Mouse (Mus musculus) heart, embryonic 11.5 days (tissue): Measurements from ENCODE around the gene Adra1b. TPM values are rescaled to one million over a fixed set of nuclear protein-coding genes. Genes with fewer than 3 reads are reported as not detected.

Experiments
- ATAC-seq: fragments of 200-750 bp; cut with Nextera tagmentation; replicated peaks from 2 replicates; pipeline ENCODE4 v1.8.0; 2017; ENCODE audit warnings: moderate library complexity; ENCODE audit not compliant: insufficient number of reproducible peaks, low FRiP score, low TSS enrichment
- H3K27ac ChIP-seq: fragments of 300-500 bp; sonication (generic); 2 replicates; pipeline ENCODE4 v1.5.1; 2014; ENCODE audit warnings: mild to moderate bottlenecking, low read depth, low read length
- H3K27me3 ChIP-seq: fragments of 300-500 bp; sonication (generic); 2 replicates; pipeline ENCODE4 v1.6.1; 2014; ENCODE audit warnings: mild to moderate bottlenecking, low read length, mixed read lengths; ENCODE audit not compliant: control insufficient read depth, insufficient read depth
- H3K36me3 ChIP-seq: fragments of 300-500 bp; sonication (generic); 2 replicates; pipeline ENCODE4 v1.6.1; 2014; ENCODE audit warnings: mild to moderate bottlenecking, low read length, moderate library complexity, mixed read lengths; ENCODE audit not compliant: control insufficient read depth, insufficient read depth
- H3K4me1 ChIP-seq: fragments of 300-500 bp; sonication (generic); 2 replicates; pipeline ENCODE4 v1.6.1; 2014; ENCODE audit warnings: low read length; ENCODE audit not compliant: control insufficient read depth, insufficient read depth
- H3K4me2 ChIP-seq: fragments of 300-500 bp; sonication (generic); 2 replicates; pipeline ENCODE4 v1.6.1; 2014; ENCODE audit warnings: mild to moderate bottlenecking, moderate library complexity
- H3K4me3 ChIP-seq: fragments of 300-500 bp; sonication (generic); 2 replicates; pipeline ENCODE4 v1.5.1; 2014; ENCODE audit warnings: low read depth, low read length
- H3K9ac ChIP-seq: fragments of 300-500 bp; sonication (generic); 2 replicates; pipeline ENCODE4 v1.6.1; 2014; ENCODE audit warnings: mild to moderate bottlenecking, low read depth, low read length, moderate library complexity
- H3K9me3 ChIP-seq: fragments of 300-500 bp; sonication (generic); replicated peaks from 2 replicates; pipeline ENCODE4 v1.6.1; 2016; ENCODE audit warnings: low read length; ENCODE audit not compliant: control insufficient read depth
- WGBS: fragments of 180-500 bp; shearing (Covaris S2); extraction: QIAGEN DNeasy Blood & Tissue Kit; methylation state at CpG from one replicate; pipeline ENCODE4 v1.1.7; 2014; ENCODE audit not compliant: insufficient replicate concordance; 5-methylcytosine and 5-hydroxymethylcytosine counted together
- polyA plus RNA-seq: library from polyadenylated mRNA; unstranded; fragments of >200 nt; fragmentation: Nextera tagmentation; extraction: Ambion mirVana; gene quantifications from 2 replicates; pipeline ENCODE4 v1.2.1, GENCODE M21; 2014

The Adra1b gene
- polyA plus RNA-seq, 1 experiment from 2014 or later: 2.3 TPM

DNA sequence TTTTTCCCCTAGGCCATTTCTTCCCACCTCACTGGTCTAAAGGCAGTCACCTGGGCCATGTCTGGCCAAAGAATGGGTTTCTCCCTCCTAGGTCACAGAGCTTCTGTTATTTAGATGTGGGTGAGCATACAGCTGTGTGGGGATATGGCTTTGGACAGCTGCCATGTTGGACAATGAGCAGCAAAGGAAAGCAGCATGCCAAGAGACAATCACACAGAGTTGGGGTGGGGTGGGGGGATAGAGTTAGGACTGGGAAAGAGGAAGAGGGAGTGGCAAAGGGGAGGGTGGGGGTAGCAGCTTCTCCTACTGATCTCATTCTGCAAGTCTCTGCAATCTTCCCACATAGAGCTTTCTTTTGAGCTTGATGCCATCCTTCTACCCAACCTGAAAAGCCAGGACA is 13.4 kb downstream of the Adra1b start:
- no peaks in the 10 kb centered on the region for H3K9me3 ChIP-seq
- H3K27ac ChIP-seq: no peak overlapping the region
- H3K4me3 ChIP-seq: no peak overlapping the region
- peaks cover 5% of the 10 kb centered on the region for H3K4me1 ChIP-seq
- no peak overlapping the region for H3K4me2 ChIP-seq
- H3K9ac ChIP-seq: no peak overlapping the region
- ATAC-seq: no peak
- no peaks in the 10 kb centered on the region for H3K36me3 ChIP-seq
- no peaks in the 10 kb centered on the region for H3K27me3 ChIP-seq

DNA sequence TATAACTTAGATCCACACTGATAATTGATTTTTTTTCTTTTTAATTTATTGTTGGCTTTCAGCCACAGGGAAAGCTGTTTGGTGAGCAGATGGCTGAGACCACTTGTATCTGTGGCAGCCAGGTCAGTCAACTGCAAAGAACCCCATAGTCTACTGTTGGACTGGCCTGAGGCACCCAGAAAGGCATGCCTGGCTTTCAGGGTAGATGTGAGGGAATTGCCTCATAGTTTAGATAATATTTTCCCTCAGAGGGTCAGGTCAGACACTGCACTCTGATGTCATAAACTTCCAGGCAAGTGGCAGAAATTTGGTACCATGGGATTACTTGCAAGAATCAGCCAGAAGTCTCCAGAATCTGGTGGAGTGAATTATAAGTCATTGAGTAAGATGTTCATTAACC is 16.5 kb downstream of the Adra1b start:
- Histone ChIP-seq H3K4me2 (no peak overlapping the region), H3K36me3 (no peaks in the 10 kb centered on the region), H3K27me3 (no peaks in the 10 kb centered on the region), H3K9ac (no peak overlapping the region), H3K27ac (no peak overlapping the region), H3K4me3 (no peak overlapping the region), H3K9me3 (no peaks in the 10 kb centered on the region), H3K4me1 (peaks cover 3% of the 10 kb centered on the region; the same call in 1 of the 2 replicates)
- no peak for ATAC-seq

GRCm38 (mm10) chr11:43883641-43884181 is 17.3 kb downstream of the Adra1b start:
- no peak overlapping the region for H3K9ac ChIP-seq
- WGBS: 82% methylated on average over 5 of the region's 5 CpGs
- ATAC-seq: no peak

DNA sequence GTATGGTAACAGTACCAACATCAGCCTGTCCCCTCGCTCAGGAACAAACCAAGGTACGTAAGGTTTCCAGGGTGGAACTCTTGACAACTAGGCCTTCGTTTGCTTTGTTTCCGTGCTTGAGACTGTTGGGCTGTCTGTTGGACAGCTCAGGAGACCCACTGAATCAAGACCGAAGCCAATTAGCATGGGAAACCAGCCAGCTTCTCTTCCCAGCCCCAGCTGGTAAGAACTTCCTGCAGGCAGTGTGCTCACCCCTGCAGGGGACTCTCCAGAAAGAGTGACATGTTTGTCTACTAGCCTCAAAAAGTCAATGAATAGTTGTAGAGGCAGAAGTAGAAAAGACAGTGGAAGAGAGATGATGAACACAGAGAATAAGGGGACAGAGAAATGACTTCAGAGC is 23.8 kb downstream of the Adra1b start:
- Histone ChIP-seq H3K9me3 (no peaks in the 10 kb centered on the region), H3K27ac (no peak overlapping the region), H3K36me3 (no peaks in the 10 kb centered on the region), H3K4me3 (no peak overlapping the region), H3K27me3 (no peaks in the 10 kb centered on the region), H3K4me1 (no peaks in the 10 kb centered on the region), H3K9ac (no peak overlapping the region), H3K4me2 (no peak overlapping the region)
- no peak for ATAC-seq
- WGBS: 75% methylated on average over 5 of the region's 5 CpGs

More at GRCm38 (mm10) chr11:43883641-43884181, 17.3 kb downstream of the Adra1b start:
- H3K9me3 ChIP-seq: no peaks in the 10 kb centered on the region
- H3K27me3 ChIP-seq: no peaks in the 10 kb centered on the region
- no peaks in the 10 kb centered on the region for H3K36me3 ChIP-seq
- H3K4me1 ChIP-seq: no peaks in the 10 kb centered on the region
- no peak overlapping the region for H3K27ac ChIP-seq
- H3K4me2 ChIP-seq: no peak overlapping the region
- no peak overlapping the region for H3K4me3 ChIP-seq

GRCm38 (mm10) chr11:43867721-43868281 is 33.2 kb downstream of the Adra1b start:
- Histone ChIP-seq H3K4me2 (no peak overlapping the region), H3K27me3 (no peaks in the 10 kb centered on the region), H3K9me3 (no peaks in the 10 kb centered on the region), H3K4me1 (no peaks in the 10 kb centered on the region), H3K27ac (no peak overlapping the region), H3K36me3 (no peaks in the 10 kb centered on the region), H3K4me3 (no peak overlapping the region), H3K9ac (no peak overlapping the region)
- WGBS: 27% methylated on average over 4 of the region's 4 CpGs
- ATAC-seq: 0 out of 2 replicates have a peak, but pooled peaks have one; percentile 35

- no peak overlapping the region for H3K4me2 ChIP-seq
- ATAC-seq: 0 out of 2 replicates have a peak, but pooled peaks have one; percentile 35
- H3K9ac ChIP-seq: no peak overlapping the region
- H3K4me1 ChIP-seq: no peaks in the 10 kb centered on the region
- no peaks in the 10 kb centered on the region for H3K9me3 ChIP-seq
- no peaks in the 10 kb centered on the region for H3K36me3 ChIP-seq
- H3K4me3 ChIP-seq: no peak overlapping the region
- no peaks in the 10 kb centered on the region for H3K27me3 ChIP-seq
- 48% methylated on average over 6 of the region's 6 CpGs for WGBS
- peak overlapping the region; percentile 70 for H3K27ac ChIP-seq
Measured at GRCm38 (mm10) chr11:43865298-43866165, 35.5 kb downstream of the Adra1b start.

DNA sequence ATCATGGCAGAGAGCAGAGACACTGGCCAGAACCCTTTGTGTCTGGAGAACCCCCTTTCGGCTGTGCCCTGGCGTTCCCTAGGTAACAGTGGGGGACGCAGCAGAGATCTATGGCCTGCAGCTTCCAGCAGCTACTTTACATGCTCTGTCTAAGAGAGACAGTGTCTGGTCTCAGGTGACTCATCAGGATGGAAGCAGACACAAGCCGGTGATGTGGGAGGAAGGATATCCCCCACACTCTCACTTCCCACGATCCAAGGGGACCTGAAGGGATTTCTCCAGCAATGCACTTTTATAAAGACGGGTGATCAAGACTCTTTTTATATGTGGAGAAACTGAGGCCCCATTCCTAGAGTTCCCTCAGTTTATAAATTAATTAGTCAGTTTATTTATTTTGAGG is 48.0 kb downstream of the Adra1b start:
- Histone ChIP-seq H3K4me1 (no peaks in the 10 kb centered on the region), H3K27me3 (no peaks in the 10 kb centered on the region), H3K27ac (no peak overlapping the region), H3K9me3 (no peaks in the 10 kb centered on the region), H3K4me3 (no peak overlapping the region), H3K9ac (no peak overlapping the region), H3K36me3 (no peaks in the 10 kb centered on the region), H3K4me2 (no peak overlapping the region)
- 60% methylated on average over 6 of the region's 6 CpGs for WGBS
- no peak for ATAC-seq

GRCm38 (mm10) chr11:43848056-43848455 is 53.0 kb downstream of the Adra1b start:
- Histone ChIP-seq H3K4me3 (no peak overlapping the region), H3K36me3 (no peaks in the 10 kb centered on the region), H3K27me3 (no peaks in the 10 kb centered on the region), H3K27ac (no peak overlapping the region), H3K4me2 (no peak overlapping the region), H3K4me1 (no peaks in the 10 kb centered on the region), H3K9me3 (no peaks in the 10 kb centered on the region), H3K9ac (no peak overlapping the region)
- no peak for ATAC-seq
- WGBS: 79% methylated on average over 4 of the region's 4 CpGs
